Mouse (Mus musculus) heart, postnatal 0 days (tissue): ENCODE measurements at regions not wholly inside any gene's neighbourhood (a gene's known extent, or its start where the extent isn't known, plus 50 kb on each side); places are given as distances from the start of the nearest gene placed in this dataset.

ENCODE experiments used
- ATAC-seq: fragments of 200-750 bp; cut with Nextera tagmentation; 2 replicates; pipeline ENCODE4 v1.8.0; 2017; ENCODE audit warnings: low read depth, moderate number of reproducible peaks, moderate library complexity; ENCODE audit not compliant: insufficient read depth
- DNase-seq: peaks from one replicate; pipeline ENCODE4 v3.0.0-alpha.2; 2016; ENCODE audit warnings: low spot score
- H3K27ac ChIP-seq: fragments of 300-500 bp; sonication (generic); 2 replicates; pipeline ENCODE4 v1.5.1; 2014; ENCODE audit warnings: low read depth, mild to moderate bottlenecking
- H3K27me3 ChIP-seq: fragments of 300-500 bp; sonication (generic); 2 replicates; pipeline ENCODE4 v1.6.1; 2014; ENCODE audit warnings: low read length, mixed read lengths; ENCODE audit not compliant: control insufficient read depth, insufficient read depth
- H3K36me3 ChIP-seq: fragments of 300-500 bp; sonication (generic); replicated peaks from 2 replicates; pipeline ENCODE4 v1.6.1; 2014; ENCODE audit warnings: low read length, mixed read lengths; ENCODE audit not compliant: control insufficient read depth, insufficient read depth
- H3K4me1 ChIP-seq: fragments of 300-500 bp; sonication (generic); 2 replicates; pipeline ENCODE4 v1.6.1; 2014; ENCODE audit warnings: antibody characterized with exemption; ENCODE audit not compliant: control insufficient read depth, insufficient read depth
- H3K4me2 ChIP-seq: fragments of 300-500 bp; sonication (generic); 2 replicates; pipeline ENCODE4 v1.6.1; 2014; ENCODE audit warnings: low read depth, mild to moderate bottlenecking, low read length, moderate library complexity
- H3K4me3 ChIP-seq: fragments of 300-500 bp; sonication (generic); 2 replicates; pipeline ENCODE4 v1.5.1; 2014; ENCODE audit warnings: low read depth, low read length
- H3K9ac ChIP-seq: fragments of 300-500 bp; sonication (generic); replicated peaks from 2 replicates; pipeline ENCODE4 v1.6.1; 2014; ENCODE audit warnings: low read depth, low read length, mixed read lengths
- H3K9me3 ChIP-seq: fragments of 300-500 bp; sonication (generic); replicated peaks from 2 replicates; pipeline ENCODE4 v1.6.1; 2016; ENCODE audit warnings: low read length; ENCODE audit not compliant: control insufficient read depth
- CTCF ChIP-seq: IDR thresholded peaks from 2 replicates; pipeline ENCODE4 v1.5.1; 2016; ENCODE audit warnings: antibody characterized with exemption, control low read depth, low read depth
- EP300 ChIP-seq: IDR thresholded peaks from 2 replicates; pipeline ENCODE4 v1.6.1; 2016; ENCODE audit warnings: antibody characterized with exemption, low read depth
- WGBS: fragments of 180-500 bp; shearing (Covaris S2); extraction: QIAGEN DNeasy Blood & Tissue Kit; methylation state at CpG from one replicate; pipeline ENCODE4 v1.1.7; 2014; 5-methylcytosine and 5-hydroxymethylcytosine counted together

GRCm38 (mm10) chr8:24283901-24284405 lies 441.7 kb downstream of the Adam3 start:
- WGBS: 58% methylated on average over 3 of the region's 3 CpGs
- Histone ChIP-seq H3K4me3 (no peak overlapping the region), H3K4me2 (no peak overlapping the region), H3K36me3 (no peaks in the 10 kb centered on the region), H3K27ac (no peak overlapping the region), H3K27me3 (no peaks in the 10 kb centered on the region), H3K9me3 (peaks cover 7% of the 10 kb centered on the region; the same call in 1 of the 2 replicates), H3K4me1 (no peaks in the 10 kb centered on the region), H3K9ac (no peak overlapping the region)
- no peak for ATAC-seq
- TF ChIP-seq EP300 (no peak), CTCF (no peak)
- no peak for DNase-seq

DNA sequence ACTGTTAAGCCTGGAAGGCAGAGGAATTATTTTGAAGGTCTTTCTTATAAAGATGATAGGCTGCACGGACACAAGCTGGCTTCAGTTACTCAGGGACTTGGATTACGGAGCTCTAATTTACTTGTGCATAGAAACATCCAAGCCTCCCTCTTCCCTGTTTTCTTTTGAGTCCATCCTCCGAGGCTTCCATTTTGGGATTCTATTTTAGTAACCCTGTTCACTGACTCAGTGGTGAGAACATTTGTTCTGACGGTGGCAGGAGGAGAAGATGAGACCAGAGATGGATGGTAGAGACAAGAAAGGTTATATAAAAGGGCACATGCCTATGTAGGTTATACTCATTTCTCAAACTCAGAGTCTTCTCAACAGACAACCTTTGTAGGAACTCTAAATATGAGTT lies 445.4 kb downstream of the Adam3 start:
- ATAC-seq (no peak), DNase-seq (no peak)
- Histone ChIP-seq H3K4me2 (no peak overlapping the region), H3K4me3 (no peak overlapping the region), H3K9ac (no peak overlapping the region), H3K9me3 (no peaks in the 10 kb centered on the region), H3K27me3 (no peaks in the 10 kb centered on the region), H3K27ac (no peak overlapping the region), H3K36me3 (no peaks in the 10 kb centered on the region), H3K4me1 (no peaks in the 10 kb centered on the region)
- TF ChIP-seq EP300: no peak
- no peak for TF ChIP-seq CTCF
- WGBS: 78% methylated on average over 4 of the region's 4 CpGs

- 70% methylated on average over 8 of the region's 8 CpGs for WGBS
- no peaks in the 10 kb centered on the region for H3K27me3 ChIP-seq
- no peak for DNase-seq
- H3K36me3 ChIP-seq: no peaks in the 10 kb centered on the region
- no peaks in the 10 kb centered on the region for H3K9me3 ChIP-seq
- no peaks in the 10 kb centered on the region for H3K4me1 ChIP-seq
- TF ChIP-seq CTCF: no peak
- no peak for TF ChIP-seq EP300
- no peak overlapping the region for H3K4me2 ChIP-seq
- H3K9ac ChIP-seq: no peak overlapping the region
- no peak overlapping the region for H3K4me3 ChIP-seq
- ATAC-seq: no peak
- H3K27ac ChIP-seq: no peak overlapping the region
These were observed 447.3 kb downstream of the Adam3 start for GRCm38 (mm10) chr8:24278391-24278790.

DNA sequence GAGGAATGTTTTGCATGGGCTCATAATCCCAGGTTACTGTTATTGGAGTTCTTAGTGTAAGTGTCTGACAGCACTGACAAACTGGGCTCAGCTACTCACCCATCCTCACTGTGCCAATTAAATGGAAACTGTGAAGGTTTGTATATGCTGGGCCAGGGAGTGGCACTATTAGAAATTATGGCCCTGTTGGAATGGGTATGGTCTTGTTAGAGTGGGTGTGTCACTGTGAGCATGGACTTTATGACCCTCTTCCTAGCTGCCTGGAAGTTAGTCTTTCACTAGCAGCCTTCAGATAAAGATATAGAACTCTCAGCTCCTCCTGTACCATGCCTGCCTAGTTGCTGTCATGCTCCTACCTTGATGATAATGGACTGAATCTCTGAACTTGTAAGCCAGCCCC lies 464.3 kb downstream of the Adam3 start:
- ATAC-seq (no peak), DNase-seq (no peak)
- TF ChIP-seq EP300: no peak
- no peak for TF ChIP-seq CTCF
- no peak overlapping the region for H3K4me3 ChIP-seq
- H3K9ac ChIP-seq: no peak overlapping the region
- H3K4me1 ChIP-seq: no peaks in the 10 kb centered on the region
- no peaks in the 10 kb centered on the region for H3K36me3 ChIP-seq
- H3K4me2 ChIP-seq: no peak overlapping the region
- no peak overlapping the region for H3K27ac ChIP-seq
- H3K27me3 ChIP-seq: no peaks in the 10 kb centered on the region
- H3K9me3 ChIP-seq: no peaks in the 10 kb centered on the region

GRCm38 (mm10) chr8:24258622-24259021 lies 467.0 kb downstream of the Adam3 start:
- no peaks in the 10 kb centered on the region for H3K9me3 ChIP-seq
- no peak overlapping the region for H3K4me3 ChIP-seq
- H3K27ac ChIP-seq: no peak overlapping the region
- H3K9ac ChIP-seq: no peak overlapping the region
- H3K27me3 ChIP-seq: no peaks in the 10 kb centered on the region
- ATAC-seq (no peak), DNase-seq (no peak)
- no peak overlapping the region for H3K4me2 ChIP-seq
- WGBS: 85% methylated on average over 3 of the region's 3 CpGs
- H3K36me3 ChIP-seq: no peaks in the 10 kb centered on the region
- TF ChIP-seq EP300 (no peak), CTCF (no peak)
- no peaks in the 10 kb centered on the region for H3K4me1 ChIP-seq

- whole genome bisulfite sequencing: 44% methylated on average over 6 of the region's 6 CpGs
- no peaks in the 10 kb centered on the region for H3K27me3 ChIP-seq
- no peaks in the 10 kb centered on the region for H3K4me1 ChIP-seq
- TF ChIP-seq CTCF: no peak
- TF ChIP-seq EP300: no peak
- H3K4me2 ChIP-seq: no peak overlapping the region
- no peak overlapping the region for H3K9ac ChIP-seq
- DNase-seq: no peak
- no peak overlapping the region for H3K4me3 ChIP-seq
- no peaks in the 10 kb centered on the region for H3K9me3 ChIP-seq
- no peaks in the 10 kb centered on the region for H3K36me3 ChIP-seq
- H3K27ac ChIP-seq: no peak overlapping the region
- ATAC-seq: no peak
These were observed 483.4 kb downstream of the Adam3 start for GRCm38 (mm10) chr8:24242211-24242610.
